Mouse (Mus musculus): Measurements from ENCODE around the gene Ldhb.
"Not testable (repeated sequence)": the region's sequence is repeated elsewhere in the genome, so short reads cannot be mapped to it uniquely, and the experiment has no call there.

The Ldhb gene

GRCm38 (mm10) chr6:142507785-142508162 is at the start of gene Ldhb:
Gene Ldhb (minus strand): TSS chr6:142507957.
- in situ Hi-C loops (cut with MboI): no loop called here

- in situ Hi-C loops (cut with MboI): no loop called here
Observed at GRCm38 (mm10) chr6:142555988-142556387, 48.2 kb upstream of the Ldhb start.

- in situ Hi-C loops (cut with MboI): no loop called here
Observed at GRCm38 (mm10) chr6:142551482-142551881, 43.7 kb upstream of the Ldhb start.

GRCm38 (mm10) chr6:142550871-142551270 is 43.1 kb upstream of the Ldhb start:
- in situ Hi-C loops (cut with MboI): no loop called here

DNA sequence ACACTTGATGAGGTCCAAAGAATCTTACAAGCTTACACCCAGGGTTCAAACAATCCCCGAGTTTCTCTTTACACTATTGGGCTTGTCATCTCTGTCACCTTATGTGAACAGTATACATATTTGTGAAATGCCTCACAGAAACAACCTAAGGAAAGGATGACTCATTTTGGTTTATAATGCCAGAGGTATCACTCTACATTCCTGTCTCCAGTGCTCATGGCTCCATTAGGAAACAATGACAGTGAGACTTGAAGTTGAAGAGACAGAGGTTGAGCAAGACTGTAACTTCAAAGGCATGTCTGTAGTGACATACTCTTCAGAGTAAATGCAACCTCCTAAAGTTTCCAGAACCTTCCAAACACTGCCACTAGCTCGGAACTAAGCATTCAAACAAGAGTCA is 40.6 kb upstream of the Ldhb start:
- in situ Hi-C loops (cut with MboI): no loop called here

- in situ Hi-C loops (cut with MboI): no loop called here
Observed at GRCm38 (mm10) chr6:142545132-142545531, 37.4 kb upstream of the Ldhb start.

GRCm38 (mm10) chr6:142543648-142544047 is 35.9 kb upstream of the Ldhb start:
- in situ Hi-C loops (cut with MboI): no loop called here

DNA sequence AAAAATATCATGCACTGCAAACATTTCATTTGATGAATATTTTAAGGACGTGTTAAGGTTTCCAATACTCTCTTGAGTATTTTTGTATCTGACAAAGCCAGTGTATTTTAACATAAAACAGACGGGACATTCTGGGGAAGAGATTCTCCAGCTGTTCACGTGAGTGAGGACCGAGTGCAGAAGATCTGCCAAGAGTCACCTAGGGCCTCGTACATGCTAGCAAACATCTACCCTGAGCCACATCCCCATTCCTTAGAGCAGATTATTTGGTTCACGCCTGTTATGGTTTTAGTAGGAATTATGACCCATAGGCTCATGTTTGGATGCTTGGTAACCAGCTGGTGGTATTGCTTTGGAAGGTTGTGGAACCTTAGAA is 35.0 kb upstream of the Ldhb start:
- in situ Hi-C loops (cut with MboI): no loop called here

DNA sequence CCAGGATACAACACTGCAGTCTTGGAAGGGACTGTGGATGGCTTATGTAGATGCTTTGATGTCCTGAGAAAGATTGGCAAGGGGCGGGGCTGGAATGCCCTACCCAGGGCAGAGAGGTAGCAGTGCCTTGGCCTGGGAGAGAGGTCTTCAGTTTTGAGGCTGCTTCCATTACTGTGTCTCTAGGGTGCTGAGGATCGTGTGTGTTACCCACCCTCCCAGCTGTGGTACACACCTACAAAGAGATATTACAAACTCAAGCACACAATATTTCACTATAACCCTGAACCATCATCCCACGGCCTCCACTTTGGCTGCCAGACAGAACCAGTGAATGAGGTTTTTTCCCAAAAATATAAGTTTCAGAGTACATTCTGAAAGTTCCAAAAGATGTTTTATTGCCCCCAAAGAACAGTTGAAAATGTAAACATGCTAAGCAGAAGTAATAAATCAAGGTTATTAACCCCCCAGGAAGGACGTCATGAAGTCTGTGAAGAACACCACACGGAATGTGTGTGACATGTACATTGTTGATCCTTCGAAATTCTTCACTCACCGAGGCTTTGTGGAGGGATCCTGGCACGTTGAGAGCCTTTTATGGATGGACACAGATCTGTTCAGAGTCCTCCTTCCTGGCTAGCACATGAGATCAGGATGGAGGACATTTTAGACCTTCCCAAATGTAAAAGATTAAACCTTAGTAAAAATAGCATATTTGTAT is 34.5 kb upstream of the Ldhb start:
- in situ Hi-C loops (cut with MboI): no loop called here

DNA sequence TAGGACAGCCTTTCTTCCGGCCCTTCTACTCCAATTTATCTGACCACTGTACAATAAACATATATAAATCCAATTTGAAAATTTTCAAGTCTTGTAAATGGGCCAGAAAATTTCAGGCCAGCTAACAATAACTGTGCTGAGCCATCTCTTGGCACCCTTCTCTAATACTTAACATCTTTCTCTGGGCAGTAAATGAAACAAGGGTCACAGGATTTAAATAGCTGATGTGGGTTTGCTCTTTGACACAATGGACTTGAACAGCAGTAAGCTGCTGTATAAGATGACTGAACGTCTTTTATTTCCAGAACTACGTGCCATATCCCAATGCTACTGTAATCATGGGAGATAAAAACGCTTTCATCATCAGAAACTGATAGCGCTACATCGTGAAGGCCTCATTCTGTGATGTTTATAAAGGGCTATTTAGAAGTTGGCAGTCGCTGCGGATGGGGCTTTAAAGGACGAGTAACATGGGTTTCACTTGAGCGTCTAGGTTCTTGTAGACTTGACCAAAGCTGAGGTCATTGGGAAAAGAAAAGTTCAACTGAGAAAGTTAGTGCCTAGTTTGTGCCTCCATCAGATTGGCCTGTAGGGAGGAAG is 32.9 kb upstream of the Ldhb start:
- in situ Hi-C loops (cut with MboI): no loop called here

GRCm38 (mm10) chr6:142540131-142540530 is 32.4 kb upstream of the Ldhb start:
- in situ Hi-C loops (cut with MboI): no loop called here

DNA sequence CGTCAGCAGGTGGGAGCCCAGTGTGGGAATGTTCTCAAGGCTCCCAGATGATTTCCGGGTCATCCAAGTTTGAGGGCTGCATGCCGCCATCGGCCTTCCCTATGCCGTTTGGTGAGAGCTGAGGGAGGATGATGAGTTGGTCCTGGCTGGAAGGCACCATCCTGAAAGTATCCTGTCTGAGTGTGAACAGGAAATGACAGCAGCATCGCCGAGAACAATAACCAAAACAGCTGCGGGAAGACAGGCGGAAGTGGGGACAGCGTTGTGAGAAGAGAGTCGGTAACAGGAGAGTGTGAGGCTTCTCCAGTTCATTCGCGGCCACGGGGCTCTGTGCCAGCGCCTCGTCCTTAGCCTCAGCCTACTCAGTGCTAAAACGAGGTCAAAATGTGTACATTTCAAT is 30.7 kb upstream of the Ldhb start:
- in situ Hi-C loops (cut with MboI): no loop called here

GRCm38 (mm10) chr6:142533412-142533811 is 25.7 kb upstream of the Ldhb start:
- in situ Hi-C loops (cut with MboI): no loop called here

DNA sequence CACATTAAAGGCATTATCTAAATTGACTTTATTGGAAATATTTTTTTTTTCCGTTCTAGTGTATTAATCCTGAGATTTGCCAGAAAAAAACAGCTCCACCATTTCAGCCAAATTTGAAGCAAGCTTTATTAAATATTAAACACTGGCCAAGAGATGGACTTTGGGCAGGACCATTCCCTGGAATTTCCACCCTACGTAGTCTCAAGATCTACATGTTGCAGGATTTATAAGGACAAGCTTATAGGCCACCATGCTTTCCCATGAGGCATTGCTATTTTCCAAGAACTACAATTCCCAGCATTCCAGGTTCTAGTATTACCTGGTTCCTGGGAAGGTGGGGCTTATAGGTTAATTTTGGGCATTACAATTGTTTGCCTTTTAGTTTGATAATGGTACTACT is 24.9 kb upstream of the Ldhb start:
- in situ Hi-C loops (cut with MboI): no loop called here

DNA sequence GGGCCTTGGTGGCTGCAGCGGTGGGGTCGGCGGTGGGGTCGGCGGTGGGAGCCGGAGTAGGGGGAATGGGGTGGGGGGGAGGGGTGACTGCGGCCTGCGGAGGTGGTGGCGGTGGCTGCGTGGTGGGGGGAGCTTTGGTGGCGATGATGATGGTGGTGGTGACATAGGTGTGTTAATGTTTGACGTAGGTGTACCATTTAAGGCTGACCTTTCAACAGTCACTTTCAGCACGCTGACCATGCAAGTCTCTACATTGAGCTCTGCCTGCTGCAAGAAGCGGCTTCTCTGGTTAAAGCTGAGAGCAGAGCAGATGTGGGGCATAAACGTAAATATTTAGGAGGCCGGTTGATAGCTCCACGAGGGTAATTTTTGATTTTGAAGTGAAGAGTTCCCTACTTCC is 24.4 kb upstream of the Ldhb start:
- in situ Hi-C loops (cut with MboI): no loop called here

- in situ Hi-C loops (cut with MboI): no loop called here
Observed at GRCm38 (mm10) chr6:142530378-142530777, 22.6 kb upstream of the Ldhb start.

DNA sequence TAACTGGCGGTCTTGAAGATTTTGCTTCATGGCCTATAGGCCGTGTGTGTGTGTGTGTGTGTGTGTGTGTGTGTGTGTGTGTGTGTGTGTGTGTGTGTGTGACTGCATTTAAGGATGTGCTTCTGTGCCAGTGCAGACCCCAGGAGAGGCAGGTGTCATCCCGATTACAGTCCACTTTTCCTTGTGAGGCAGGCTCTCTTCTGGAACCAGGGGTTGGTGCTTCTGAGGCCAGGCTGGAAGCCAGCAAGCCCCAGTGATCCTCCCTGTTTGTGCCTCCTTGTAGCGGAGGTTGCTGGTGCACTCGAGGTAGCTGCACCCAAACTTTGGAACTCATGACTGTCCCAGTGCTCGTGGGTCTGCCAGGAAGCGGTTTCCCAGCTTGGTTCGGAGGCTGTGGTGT is 21.9 kb upstream of the Ldhb start:
- in situ Hi-C loops (cut with MboI): no loop called here

- in situ Hi-C loops (cut with MboI): no loop called here
Observed at GRCm38 (mm10) chr6:142527931-142528562, 20.3 kb upstream of the Ldhb start.

- in situ Hi-C loops (cut with MboI): no loop called here
Observed at GRCm38 (mm10) chr6:142524635-142525308, 17.0 kb upstream of the Ldhb start.

GRCm38 (mm10) chr6:142521591-142522110 is 13.9 kb upstream of the Ldhb start:
- in situ Hi-C loops (cut with MboI): no loop called here

DNA sequence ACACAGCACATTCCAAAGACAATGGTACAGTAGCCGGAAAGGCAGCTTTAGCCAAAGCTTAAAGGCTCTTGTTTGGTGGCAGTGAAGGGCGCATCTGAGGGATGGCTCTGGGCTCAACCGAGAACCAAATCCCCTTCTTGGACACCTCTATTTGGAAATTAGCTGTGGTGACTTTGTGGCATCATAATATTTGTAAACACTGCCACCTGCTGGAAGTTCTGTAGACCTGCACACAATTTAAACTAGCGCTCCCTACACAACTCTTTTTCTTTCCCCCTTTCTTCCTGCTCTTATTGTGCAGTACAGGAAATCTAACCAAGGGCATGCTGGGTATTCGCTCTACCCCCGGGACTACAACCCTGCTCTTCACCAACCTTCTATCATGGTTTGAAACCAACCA is 11.4 kb upstream of the Ldhb start:
- in situ Hi-C loops (cut with MboI): no loop called here

DNA sequence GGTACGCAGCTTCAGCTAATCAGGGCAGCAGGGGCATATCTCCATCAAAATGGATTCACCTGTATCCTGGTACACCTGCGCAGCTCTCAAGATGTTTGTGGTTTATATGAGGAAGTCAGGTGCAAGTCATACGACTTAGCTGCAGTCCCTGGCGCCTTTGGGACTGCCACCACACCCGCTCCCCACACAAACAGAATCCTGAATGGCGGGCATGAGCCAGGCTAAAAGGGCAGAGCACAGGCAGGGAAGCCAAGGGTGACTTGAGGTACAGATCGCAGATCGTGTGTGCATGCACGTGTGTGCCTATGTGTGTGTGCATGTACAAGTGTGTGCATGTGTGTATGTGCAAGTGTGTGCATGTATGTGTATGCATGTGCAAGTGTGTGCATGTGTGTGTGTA is 7.6 kb upstream of the Ldhb start:
- in situ Hi-C loops (cut with MboI): not testable (repeated sequence)

GRCm38 (mm10) chr6:142514912-142515311 is 7.2 kb upstream of the Ldhb start:
- in situ Hi-C loops (cut with MboI): no loop called here
